10 mouse cellular contexts compared by ENCODE assay signal in the genomic region with DNA sequence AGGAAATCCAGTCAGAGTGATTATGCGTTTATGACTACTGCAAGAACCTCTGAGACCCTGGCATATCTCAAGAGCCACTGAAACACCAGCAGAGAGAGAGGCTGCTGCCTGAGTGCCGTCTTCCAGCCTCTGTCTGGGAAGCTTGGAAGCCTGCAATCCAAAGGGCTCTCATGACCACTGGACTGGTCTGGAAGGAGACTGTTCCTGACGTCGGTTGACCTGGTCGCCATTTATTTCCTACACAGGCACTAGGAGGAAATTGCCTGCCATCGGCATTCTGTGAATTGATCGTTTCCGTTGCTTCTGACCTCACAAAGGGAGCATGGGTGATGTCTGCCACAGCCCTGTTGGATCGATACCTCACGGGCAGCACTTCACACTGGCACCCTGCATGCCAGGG.
"Had no signal": no experiment of that assay in that cellular context is flagged by ENCODE, and none has a peak within 500 bp of the region (broad histone marks: within the 10 kb centered on the region; RNA-seq: fewer than 3 reads in every experiment).

No protein-coding gene starts in this region.

- ATAC-seq: intestine, postnatal 0 days; lung, postnatal 0 days; midbrain, embryonic 13.5 days had no signal

- DNase-seq: kidney, adult 8-10 months; right cerebral cortex, postnatal 14 days had no signal

- H3K9ac ChIP-seq: liver, embryonic 14.5 days; midbrain, embryonic 13.5 days; stomach, embryonic 15.5 days had no signal

- H3K36me3 ChIP-seq: limb, embryonic 10.5 days; midbrain, embryonic 13.5 days; stomach, embryonic 15.5 days had no signal

- H3K4me2 ChIP-seq: midbrain, embryonic 13.5 days; stomach, embryonic 15.5 days had no signal

- H3K27ac ChIP-seq: left cerebral cortex, adult 2 months; limb, embryonic 10.5 days; liver, embryonic 14.5 days; macrophage; midbrain, embryonic 13.5 days; stomach, embryonic 15.5 days had no signal

- H3K27me3 ChIP-seq: midbrain, embryonic 13.5 days; stomach, embryonic 15.5 days had no signal

- H3K4me3 ChIP-seq: left cerebral cortex, adult 2 months; limb, embryonic 10.5 days; midbrain, embryonic 13.5 days; stomach, embryonic 15.5 days had no signal

- H3K9me3 ChIP-seq: limb, embryonic 10.5 days; midbrain, embryonic 13.5 days; stomach, embryonic 15.5 days had no signal
